Mouse (Mus musculus): Measurements from ENCODE around the gene Lrp6.

The Lrp6 gene

DNA sequence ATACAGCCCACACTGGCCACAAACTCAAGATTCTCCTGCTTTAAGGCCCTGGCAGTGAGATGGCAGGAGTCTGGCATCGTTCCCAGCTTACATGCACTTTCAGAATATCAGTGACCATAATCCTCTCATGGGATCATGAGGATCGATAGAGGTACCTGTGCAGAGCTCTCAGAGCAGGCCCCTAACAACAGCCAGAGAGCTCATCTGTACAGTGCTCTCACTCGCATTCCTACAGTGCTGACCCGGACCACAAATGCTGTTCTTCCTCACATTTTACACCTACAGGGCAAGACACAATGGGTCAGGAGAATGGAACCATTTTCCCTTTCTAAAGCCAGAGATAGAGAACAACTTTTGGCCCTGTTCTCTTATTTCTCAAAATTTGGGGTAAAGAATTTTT, 77.6 kb downstream of the Lrp6 start:
- DNase-seq: no peak

DNA sequence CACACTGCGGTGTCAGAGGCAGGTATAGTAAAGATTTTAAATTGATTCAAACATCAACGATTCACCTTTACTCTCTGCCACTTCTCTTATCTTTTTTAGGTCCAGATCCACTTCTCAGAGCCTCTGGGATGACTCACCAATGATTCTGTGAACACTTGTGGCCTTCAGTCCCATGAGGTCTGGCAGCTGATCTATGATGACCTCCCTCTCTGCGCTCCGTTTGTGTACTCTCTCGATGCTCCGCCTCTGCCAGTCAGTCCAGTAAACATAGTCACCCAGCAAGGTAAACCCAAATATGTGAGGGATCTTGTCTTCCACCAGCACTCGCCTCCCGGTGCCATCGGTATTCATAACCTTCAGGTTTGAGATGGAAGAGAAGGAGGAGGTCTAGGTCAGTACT, 80.4 kb downstream of the Lrp6 start:
- DNase-seq: no peak

DNA sequence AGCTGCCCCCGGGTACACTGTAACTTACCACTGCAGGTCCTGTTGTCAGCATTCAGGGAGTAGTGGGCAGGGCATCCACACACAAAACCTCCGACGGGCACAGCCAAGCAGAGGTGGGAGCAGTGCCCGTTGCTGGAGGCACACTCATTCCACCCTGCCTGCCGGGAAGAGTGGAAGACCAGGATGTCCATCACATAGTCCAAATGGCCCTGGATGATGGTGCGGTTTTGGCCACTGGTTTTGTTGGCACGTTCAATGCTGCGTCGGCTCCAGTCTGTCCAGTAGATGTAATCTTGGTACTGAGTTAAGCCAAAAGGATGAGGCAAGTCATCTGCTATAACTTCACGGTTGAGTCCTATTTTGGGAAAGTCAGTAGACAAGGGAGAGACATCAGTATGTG, 87.3 kb downstream of the Lrp6 start:
- DNase-seq: no peak

DNA sequence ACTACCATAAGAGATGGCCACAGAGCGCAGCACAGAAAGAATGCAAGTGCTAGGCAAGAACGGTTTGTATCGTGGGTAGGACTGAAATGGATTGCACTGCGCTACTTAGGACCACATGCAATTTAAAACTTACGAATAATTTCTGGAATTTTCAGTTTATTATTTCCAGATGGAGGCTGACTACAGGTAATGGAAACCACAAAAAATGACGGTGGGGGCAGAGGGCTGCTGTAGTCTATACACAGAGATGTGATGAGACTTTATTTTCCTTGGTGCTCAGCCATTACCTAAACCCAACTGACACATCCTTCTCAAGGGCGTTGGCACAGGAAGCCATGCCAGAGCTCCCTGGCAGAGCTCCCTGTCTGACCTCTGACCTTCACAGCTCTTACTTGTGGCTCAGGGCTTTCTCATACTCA, 93.6 kb downstream of the Lrp6 start:
- peak; percentile 34 to 51 for DNase-seq

DNA sequence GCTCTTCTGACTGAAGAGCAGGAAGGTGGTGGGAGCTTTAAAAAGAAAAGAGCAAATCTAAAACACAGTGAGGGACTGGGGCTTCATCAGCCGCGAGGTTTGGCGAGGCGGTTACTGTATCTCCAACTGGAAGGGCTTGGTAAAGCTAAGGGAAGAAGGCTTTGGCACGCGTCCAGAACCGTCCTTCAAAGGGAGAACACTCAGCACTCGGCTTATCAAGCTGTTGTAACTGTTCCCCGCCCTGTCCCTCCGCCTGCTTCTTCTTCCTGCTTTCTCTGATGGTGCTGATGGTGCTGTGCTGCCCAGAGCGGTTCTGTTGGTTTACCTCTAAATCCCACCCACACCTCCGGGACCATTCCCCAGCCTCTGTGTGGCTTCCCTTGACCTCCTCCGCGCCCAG, 95.9 kb downstream of the Lrp6 start:
- DNase-seq: peak; percentile 77 to 81

DNA sequence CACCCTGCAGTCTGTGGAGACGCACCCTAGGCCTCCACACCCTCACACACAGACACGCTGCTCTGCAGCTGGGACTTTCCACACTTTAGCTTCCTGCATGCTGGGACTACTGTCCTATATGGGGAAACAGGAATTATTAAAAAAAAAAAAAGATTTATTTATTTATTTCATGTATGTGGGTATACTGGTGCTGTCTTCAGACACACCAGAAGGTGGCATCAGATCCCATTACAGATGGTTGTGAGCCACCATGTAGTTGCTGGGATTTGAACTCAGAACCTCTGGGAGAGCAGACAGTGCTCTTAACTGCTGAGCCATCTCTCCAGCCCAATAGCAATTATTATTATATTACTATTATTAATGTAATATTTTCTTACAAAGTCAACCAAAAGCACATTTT, 97.5 kb downstream of the Lrp6 start:
- no peak for DNase-seq

DNA sequence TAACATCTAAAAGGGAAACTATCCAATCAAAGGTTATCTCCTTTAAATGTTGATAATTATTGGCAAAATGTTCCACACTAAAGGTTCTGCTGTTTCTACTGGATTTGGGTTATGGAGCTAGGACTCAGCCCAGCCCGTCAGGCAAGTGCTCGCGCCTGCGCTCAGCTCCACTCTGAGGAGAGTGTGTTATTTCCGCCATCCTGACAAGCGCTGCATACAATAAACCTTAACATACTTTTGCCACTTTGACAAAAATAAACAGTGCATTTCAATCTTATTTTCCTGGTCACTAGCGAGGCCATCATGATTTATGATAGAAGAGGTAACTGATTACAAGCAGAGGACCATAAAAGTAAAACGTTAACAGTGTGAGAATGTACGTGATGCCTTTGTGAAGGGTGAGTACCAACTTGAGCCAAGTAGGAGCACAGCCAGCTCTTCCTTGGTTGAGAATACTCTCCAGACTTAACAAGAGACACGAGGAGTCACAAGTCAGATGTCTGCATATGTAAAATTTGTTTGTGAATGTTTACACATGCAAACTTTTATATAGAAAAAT, 100.0 kb downstream of the Lrp6 start:
- DNase-seq: no peak

DNA sequence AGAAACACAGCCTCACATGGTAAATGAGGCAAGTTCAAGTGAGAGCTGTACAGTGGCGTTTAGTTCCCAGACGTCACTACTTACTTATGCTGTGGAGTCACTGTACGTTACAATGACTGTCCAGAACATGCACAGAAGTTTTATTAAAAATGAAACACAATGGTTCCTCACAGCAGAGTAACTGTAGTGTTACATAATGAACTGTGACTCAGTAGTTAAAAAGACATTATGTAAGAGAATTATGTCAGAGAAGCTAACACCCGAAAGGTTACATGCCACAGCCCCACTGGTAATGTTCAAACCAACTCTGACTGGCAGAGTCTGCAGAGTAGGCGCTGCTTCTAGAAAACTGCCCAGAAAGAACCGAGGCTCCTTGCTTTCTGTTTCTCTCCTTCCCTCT, 105.6 kb downstream of the Lrp6 start:
- no peak for DNase-seq

DNA sequence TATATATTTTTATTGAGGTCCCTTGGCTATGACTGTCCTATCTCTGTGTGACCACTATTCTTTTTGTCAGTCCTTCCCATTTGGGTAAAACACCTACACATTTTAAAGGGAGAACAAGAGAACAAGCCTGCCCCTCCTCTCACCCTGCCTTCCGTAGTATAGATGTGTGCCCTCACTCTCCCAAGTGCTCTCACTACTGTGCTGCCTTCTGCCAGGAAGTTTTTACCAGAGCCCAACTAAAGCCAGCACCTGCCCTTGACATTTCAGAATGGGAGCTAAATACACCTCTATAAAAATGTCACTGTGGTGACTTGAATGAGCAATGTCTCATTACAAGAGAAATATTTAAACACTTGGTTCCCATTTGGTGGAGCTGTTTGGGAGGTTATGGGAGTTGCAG, 108.4 kb downstream of the Lrp6 start:
- no peak for DNase-seq

DNA sequence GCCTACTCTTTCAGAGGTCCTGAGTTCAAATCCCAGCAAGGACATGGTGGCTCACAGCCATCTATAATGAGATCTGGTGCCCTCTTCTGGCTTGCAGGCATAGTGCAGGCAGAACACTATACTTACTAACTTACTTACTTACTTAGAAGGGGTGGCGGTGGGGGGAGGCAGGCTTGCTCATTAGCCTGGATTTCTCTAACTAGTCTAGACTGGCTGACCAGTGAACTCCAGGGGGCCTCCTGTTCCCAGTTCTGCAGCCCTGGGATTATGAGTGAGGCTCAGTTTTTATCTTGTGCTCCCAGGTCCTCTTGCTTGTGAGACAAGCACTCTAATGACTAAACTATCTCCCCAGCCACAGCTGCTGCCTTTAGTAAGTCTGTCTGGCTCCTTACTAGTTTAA, 112.7 kb downstream of the Lrp6 start:
- no peak for DNase-seq

DNA sequence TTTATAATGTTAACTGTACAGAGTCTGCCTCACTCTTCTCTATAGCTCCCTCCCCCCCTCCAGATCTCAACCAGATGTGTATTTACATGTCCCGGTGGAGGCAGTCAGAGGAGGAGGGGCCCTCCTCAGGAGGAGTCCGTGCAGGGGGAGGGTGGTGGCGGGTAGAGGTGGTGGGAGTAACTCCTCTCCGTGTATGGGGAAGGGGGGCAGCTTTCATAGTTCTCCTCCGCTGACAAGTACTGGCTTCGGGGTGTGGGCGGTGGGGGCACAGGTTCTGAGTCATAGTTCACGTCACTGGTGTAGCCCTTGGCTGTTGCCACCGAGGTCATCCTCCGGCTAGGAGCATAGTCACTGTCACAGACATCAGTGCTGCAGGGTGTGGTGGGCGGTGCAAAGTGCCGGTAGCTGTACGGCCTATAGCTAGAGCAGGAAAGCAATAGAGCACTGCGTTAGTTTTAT, 116.1 kb downstream of the Lrp6 start:
- no peak for DNase-seq

DNA sequence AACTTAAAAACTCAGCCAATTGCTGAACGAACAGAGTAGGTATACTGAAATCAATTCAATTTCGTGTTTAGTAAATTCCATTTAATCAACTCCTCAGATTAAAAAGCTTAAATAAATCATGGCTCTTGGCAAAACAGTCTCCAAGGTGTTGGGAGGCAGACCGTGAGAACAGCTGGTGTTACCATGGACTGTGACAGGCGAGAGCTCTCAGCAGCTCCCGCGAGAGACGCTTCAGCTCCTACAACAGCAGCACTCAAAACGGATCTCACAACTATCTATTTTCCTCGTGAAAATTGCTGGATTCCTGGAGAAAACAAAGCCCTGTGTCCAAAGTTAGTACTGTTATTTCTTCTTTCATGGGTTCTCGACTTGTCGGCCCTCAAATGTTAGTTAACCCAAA, 116.8 kb downstream of the Lrp6 start:
- no peak for DNase-seq

DNA sequence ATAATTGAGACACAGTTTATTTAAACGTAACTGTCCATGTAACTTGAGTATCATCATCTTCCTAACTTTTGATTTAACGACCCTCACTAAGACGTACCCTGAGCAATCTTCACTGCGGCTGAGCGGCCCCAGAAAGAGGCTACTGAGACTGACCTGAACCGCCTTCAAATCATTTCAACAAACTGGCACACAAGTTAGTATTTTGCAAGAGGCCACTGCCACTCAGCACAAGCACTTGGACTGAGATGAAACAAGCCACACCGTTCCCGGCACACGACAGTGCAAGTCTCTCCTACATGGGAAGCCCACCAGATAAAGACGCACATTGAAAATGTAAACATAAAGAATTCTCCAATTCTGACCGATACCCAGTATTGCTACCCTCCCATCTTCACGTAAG, 118.3 kb downstream of the Lrp6 start:
- DNase-seq: peak; percentile 54 to 62

DNA sequence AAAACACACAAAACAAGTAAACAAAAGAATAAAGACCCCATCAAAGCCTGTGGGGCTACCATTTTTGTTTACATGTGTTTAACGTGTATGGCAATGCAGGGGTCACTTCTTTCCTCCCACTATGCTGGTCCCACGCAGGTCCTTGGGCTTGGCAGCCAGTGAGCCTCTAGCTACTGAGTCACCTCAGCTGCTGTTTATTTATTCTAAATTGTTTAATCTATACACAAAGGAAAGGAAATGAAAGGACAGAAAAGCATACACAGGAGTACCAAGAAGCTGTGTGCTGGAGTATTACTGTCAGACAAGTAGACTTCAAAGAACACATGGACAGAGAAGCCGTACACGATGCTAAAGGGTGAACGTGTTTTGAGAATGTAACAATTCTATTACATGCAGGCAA, 122.8 kb downstream of the Lrp6 start:
- no peak for DNase-seq

DNA sequence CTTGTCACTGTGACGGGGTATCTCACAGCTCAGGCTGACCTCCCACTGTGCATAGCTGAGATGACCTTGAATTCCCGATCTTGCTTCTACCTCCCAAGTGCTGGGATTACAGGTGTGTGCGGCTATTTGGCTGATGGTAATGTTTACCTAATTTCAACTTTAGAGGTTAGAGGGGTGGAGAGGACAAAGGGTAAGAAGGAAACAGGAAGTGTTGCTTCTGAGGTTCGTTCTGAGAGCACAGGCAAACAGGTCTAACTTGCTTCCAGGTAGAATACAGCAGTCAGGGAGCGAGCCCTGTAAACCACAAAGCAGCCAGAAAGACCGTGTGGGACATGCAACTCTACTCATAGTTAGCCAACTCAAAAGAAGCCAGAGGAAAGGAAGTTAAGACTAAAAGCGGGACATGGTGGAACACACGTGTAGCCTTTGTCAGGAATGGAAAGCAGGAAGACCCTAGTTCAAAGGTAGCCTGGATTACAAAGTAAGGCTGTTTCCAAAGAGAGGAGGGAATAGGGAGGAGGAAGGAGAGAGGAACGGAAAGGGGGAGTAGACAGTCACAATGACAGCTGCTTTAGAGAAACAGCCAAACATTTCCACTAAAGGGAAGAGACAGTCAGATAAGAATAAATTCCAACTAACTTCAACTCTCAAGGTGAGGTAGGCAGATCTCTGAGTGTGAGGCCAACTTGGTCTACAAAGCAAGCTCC, 123.4 kb downstream of the Lrp6 start:
- DNase-seq: peak; percentile 60 to 73

DNA sequence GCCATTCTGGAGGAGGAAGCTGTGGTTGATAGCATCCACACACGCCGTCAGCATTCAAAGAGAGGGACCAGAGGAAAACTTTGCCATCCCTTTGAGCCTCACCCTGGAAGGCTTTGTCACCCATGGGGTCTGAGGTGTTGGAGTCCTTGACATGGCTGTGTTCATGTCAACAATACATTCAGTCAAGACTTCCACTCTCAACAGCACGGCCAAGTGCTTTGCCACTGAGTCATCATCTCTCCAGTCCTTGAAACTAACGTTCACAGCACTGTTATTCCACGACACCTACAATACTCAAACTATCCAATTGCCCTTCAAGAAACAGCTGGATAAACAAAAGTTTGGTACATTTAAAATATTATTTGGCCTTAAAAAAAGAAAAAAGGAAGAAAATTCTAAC, 124.5 kb downstream of the Lrp6 start:
- DNase-seq: peak in 1 of 2 experiments; percentile 43

DNA sequence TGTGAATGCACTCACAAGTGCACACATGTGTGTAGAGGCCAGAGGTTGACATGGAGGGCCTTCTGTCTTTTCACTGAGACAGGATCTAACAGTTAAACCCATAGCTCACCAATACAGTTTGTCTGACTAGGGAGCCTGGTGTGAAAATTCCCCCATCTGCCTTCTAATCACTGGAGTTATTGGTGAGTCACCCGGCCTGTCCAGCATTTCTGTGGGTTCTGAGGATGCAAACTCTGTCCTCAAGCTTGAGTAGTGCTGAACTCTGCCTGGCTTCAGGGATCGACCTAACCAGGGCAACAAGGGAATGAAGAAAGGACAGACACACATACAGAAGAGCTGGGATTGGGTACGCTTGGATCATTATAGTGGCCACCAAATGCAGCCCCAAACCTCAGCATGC, 125.0 kb downstream of the Lrp6 start:
- DNase-seq: no peak

DNA sequence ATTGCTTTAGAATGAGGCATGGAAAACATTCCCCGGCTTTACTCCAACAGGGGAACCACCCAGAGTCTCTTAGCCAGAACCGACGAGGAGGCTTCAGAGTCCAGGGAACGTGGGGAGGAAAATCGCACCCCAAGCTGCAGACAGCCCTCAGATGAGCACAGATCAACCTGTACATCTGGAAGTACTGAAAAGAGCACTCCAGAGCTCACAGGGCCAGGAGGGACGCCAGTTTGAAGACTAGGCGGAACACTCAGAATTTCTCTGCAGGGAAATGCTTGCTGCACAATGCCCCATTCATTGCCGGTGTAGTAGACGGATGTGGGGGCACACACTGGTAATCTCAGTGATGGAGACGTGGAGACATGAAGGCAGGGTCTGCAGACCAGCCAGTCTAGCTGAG, 126.7 kb downstream of the Lrp6 start:
- no peak for DNase-seq

DNA sequence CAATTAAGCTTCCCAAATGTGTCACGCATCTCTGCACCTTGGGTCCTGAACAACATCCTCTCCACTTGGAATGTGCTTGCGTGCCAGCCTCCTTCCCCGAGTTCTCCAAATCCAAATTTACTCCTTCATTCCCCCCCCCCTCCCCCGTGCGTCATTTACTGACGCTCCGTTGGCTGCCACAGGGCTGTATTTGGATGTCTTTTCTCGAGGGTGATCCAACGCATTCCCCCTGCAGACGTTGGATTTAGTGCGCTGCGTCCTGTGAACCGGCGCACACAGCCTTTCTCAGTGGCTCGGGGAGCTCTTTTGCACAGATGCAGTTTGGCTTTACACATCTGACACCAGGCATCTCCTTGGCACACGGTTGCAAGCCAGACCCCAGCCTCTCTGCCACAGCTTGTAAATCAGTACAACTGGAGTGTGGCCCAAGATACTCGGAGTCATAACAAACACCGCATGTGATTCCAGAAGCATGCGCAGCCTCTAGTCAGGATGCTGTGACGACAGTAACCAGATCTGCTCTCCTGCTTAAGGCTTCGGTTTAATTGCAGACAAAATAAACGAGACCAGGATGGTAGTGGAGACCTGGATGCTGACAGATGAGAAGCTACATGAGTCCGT, 127.3 kb downstream of the Lrp6 start:
- DNase-seq: no peak

DNA sequence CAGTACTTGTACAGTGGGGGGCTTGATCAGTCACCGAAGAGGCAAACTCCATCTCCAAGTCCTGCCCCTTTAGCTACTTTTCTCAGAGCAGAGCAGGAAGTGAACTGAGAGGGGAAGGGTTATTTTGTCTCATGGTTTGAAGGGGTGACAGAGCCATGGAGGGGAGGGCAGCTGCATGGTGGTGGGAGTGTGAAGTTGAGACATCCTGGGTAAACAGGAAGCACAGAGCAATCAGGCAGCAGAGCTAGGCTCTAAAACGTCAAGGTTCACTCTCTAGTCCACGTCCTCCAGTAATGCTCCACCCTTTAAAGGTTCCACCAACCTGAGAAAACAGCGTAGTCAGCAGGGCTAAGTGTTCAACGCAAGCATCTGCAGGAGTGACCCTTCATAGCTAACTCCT, 129.8 kb downstream of the Lrp6 start:
- DNase-seq: no peak

DNA sequence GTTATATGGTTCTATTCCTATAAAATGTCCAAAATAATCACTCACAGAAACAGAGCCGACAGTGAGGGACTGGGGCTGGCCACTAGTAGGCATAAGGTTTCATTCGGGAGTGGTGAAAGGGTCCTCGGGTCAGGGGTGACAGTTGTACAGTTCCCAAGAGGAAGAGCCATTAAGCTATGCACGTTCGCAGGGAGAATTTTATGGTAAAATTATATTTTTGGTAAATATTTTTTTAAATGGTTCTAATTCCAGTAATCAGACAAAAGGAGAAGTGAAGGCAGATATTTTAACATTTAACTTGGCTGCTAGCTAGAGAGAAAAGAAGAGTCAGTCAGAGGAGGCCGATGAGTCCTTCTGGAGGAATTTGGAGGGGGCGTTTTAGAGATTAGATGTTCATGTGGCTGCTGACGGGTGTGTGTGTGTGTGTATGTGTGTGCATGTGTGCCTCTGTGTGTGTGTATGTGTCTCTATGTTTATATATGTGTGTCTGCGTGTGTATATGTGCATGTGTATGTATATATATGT, 131.8 kb downstream of the Lrp6 start:
- no peak for DNase-seq

DNA sequence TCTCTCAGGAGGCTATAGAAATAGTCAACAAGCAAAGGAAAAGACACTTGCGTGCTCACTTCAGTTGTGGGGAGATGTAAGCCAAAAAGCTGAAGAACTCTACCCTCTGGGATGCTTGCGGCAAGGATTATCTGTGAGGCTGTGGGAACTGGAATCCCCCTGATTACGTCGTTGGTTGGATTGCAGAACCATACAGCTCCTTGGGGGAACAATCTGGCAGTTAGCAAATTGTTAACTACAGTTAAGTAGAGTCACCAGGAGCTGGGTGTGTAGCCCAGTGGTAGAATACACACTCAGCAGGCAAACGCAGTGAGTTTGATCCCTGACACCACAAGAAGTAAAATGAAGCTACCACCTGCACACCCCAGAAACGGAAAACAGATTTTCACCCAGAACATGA, 132.7 kb downstream of the Lrp6 start:
- no peak for DNase-seq

DNA sequence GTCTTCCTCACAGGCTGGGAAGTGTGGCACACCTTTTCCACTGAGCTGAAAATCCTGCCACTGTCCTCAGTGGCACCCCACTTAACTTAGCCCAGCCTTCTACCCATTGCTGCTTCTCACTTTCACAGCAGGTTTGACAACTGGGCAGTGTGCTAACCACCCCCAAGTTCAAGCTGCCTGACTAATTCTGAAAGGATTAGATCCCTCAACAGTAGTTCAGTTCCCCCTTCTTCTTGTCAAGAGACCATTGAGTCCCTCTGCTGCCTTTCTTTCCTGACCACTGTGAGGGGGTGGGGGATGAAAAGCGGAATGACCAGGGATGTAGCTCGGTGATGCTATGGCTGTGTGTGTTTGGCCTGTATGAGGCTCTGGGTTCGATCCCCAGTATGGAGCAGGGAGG, 133.5 kb downstream of the Lrp6 start:
- DNase-seq: no peak

DNA sequence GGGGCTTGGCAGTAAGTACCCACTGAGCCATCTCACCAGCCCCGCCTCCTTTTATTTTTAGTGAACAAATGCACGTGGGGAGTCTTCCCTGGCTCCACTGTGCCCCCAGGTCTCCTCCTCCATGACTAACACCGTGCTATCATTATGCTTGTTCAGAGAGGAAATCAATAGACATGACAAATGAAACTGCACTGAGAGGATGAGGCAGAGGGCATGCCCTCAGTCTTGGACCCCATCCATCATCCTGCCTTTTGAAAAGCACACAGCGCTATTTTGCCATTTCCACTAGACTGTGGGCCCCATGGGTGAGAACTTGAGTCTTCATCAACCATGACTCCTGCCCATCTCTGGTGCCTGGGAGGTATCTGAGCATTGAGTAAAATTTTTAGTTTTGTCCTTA, 135.2 kb downstream of the Lrp6 start:
- no peak for DNase-seq
